Mouse (Mus musculus): ENCODE results near the gene Arpc5. TPM values are rescaled to one million over a fixed set of nuclear protein-coding genes. Genes with fewer than 3 reads are reported as not detected.

Gene Arpc5
- polyA plus RNA-seq, 1 experiment from 2014 or later, result 188 TPM

GRCm38 (mm10) chr1:152800633-152801176 is 34.4 kb downstream of the Arpc5 start:
- Histone ChIP-seq H3K4me2 (no peak overlapping the region), H3K9ac (no peak overlapping the region), H3K9me3 (replicated peaks) (no peaks in the 10 kb centered on the region), H3K36me3 (no peaks in the 10 kb centered on the region), H3K27ac (no peak overlapping the region), H3K4me3 (no peak overlapping the region), H3K4me1 (peaks cover 17% of the 10 kb centered on the region), H3K27me3 (replicated peaks) (no peaks in the 10 kb centered on the region)
- 64% methylated on average over 13 of the region's 13 CpGs for WGBS (ENCODE audit: insufficient replicate concordance)
- ATAC-seq, result no peak

- Histone ChIP-seq H3K4me3 (no peak overlapping the region), H3K4me1 (peaks cover 9% of the 10 kb centered on the region), H3K27ac (no peak overlapping the region), H3K36me3 (no peaks in the 10 kb centered on the region), H3K27me3 (replicated peaks) (0 out of 2 replicates have a peak, but pooled peaks cover 4% of the 10 kb centered on the region), H3K4me2 (no peak overlapping the region), H3K9me3 (replicated peaks) (no peaks in the 10 kb centered on the region), H3K9ac (no peak overlapping the region)
- no peak for ATAC-seq
- 43% methylated on average over 6 of the region's 6 CpGs for WGBS (ENCODE audit: insufficient replicate concordance)
These were observed 38.6 kb downstream of the Arpc5 start for GRCm38 (mm10) chr1:152804907-152805306.

GRCm38 (mm10) chr1:152807619-152808391 is 41.5 kb downstream of the Arpc5 start:
- peak; percentile 50 for ATAC-seq
- Histone ChIP-seq H3K27ac (peak overlapping the region; percentile 58), H3K9ac (no peak overlapping the region), H3K27me3 (replicated peaks) (0 out of 2 replicates have a peak, but pooled peaks cover 4% of the 10 kb centered on the region), H3K4me3 (peak overlapping the region; percentile 35), H3K4me1 (peaks cover 9% of the 10 kb centered on the region), H3K36me3 (no peaks in the 10 kb centered on the region), H3K4me2 (peak overlapping the region; percentile 47), H3K9me3 (replicated peaks) (no peaks in the 10 kb centered on the region)
- 27% methylated on average over 18 of the region's 18 CpGs for WGBS (ENCODE audit: insufficient replicate concordance)

- no peak overlapping the region for H3K9ac ChIP-seq
- peak overlapping the region; percentile 35 for H3K4me3 ChIP-seq
- H3K36me3 ChIP-seq, result no peaks in the 10 kb centered on the region
- peak overlapping the region; percentile 58 for H3K27ac ChIP-seq
- H3K4me1 ChIP-seq, result peaks cover 9% of the 10 kb centered on the region
- peak overlapping the region; percentile 47 for H3K4me2 ChIP-seq
- WGBS (ENCODE audit: insufficient replicate concordance), result 56% methylated on average over 2 of the region's 2 CpGs
- no peak for ATAC-seq
- H3K27me3 ChIP-seq (replicated peaks), result 0 out of 2 replicates have a peak, but pooled peaks cover 4% of the 10 kb centered on the region
- no peaks in the 10 kb centered on the region for H3K9me3 ChIP-seq (replicated peaks)
These were observed 42.0 kb downstream of the Arpc5 start for GRCm38 (mm10) chr1:152808392-152808680.

- Histone ChIP-seq H3K4me3 (no peak overlapping the region), H3K4me2 (peak overlapping the region; percentile 8; the same call in 1 of the 2 replicates), H3K9me3 (replicated peaks) (no peaks in the 10 kb centered on the region), H3K27me3 (replicated peaks) (0 out of 2 replicates have a peak, but pooled peaks cover 4% of the 10 kb centered on the region), H3K9ac (no peak overlapping the region), H3K27ac (0 out of 2 replicates have a peak overlapping the region, but pooled peaks have one; percentile 34), H3K4me1 (peaks cover 9% of the 10 kb centered on the region), H3K36me3 (no peaks in the 10 kb centered on the region)
- ATAC-seq, result peak; percentile 35; the same call in 1 of the 2 replicates
- WGBS (ENCODE audit: insufficient replicate concordance), result 44% methylated on average over 8 of the region's 8 CpGs
These were observed 43.4 kb downstream of the Arpc5 start for GRCm38 (mm10) chr1:152809541-152810252.

- Histone ChIP-seq H3K4me2 (no peak overlapping the region), H3K9me3 (replicated peaks) (no peaks in the 10 kb centered on the region), H3K27ac (no peak overlapping the region), H3K27me3 (replicated peaks) (0 out of 2 replicates have a peak, but pooled peaks cover 3% of the 10 kb centered on the region), H3K4me1 (peaks cover 18% of the 10 kb centered on the region), H3K9ac (no peak overlapping the region), H3K4me3 (no peak overlapping the region), H3K36me3 (no peaks in the 10 kb centered on the region)
- WGBS (ENCODE audit: insufficient replicate concordance), result 65% methylated on average over 13 of the region's 13 CpGs
- ATAC-seq, result no peak
These were observed 44.4 kb downstream of the Arpc5 start for GRCm38 (mm10) chr1:152810533-152811439.

GRCm38 (mm10) chr1:152815265-152815701 is 48.9 kb downstream of the Arpc5 start:
- Histone ChIP-seq H3K36me3 (no peaks in the 10 kb centered on the region), H3K27ac (no peak overlapping the region), H3K9ac (no peak overlapping the region), H3K27me3 (replicated peaks) (no peaks in the 10 kb centered on the region), H3K4me1 (peaks cover 15% of the 10 kb centered on the region; the same call in 1 of the 2 replicates), H3K4me3 (no peak overlapping the region), H3K4me2 (no peak overlapping the region), H3K9me3 (replicated peaks) (no peaks in the 10 kb centered on the region)
- WGBS (ENCODE audit: insufficient replicate concordance), result 64% methylated on average over 7 of the region's 7 CpGs
- peak; percentile 72 for ATAC-seq

GRCm38 (mm10) chr1:152817027-152817769 is 50.9 kb downstream of the Arpc5 start:
- 72% methylated on average over 12 of the region's 12 CpGs for WGBS (ENCODE audit: insufficient replicate concordance)
- H3K9me3 ChIP-seq (replicated peaks), result no peaks in the 10 kb centered on the region
- H3K4me3 ChIP-seq, result no peak overlapping the region
- no peaks in the 10 kb centered on the region; the same call in 1 of the 2 replicates for H3K36me3 ChIP-seq
- no peak for ATAC-seq
- no peaks in the 10 kb centered on the region for H3K27me3 ChIP-seq (replicated peaks)
- peaks cover 15% of the 10 kb centered on the region; the same call in 1 of the 2 replicates for H3K4me1 ChIP-seq
- H3K27ac ChIP-seq, result no peak overlapping the region
- H3K4me2 ChIP-seq, result no peak overlapping the region
- H3K9ac ChIP-seq, result no peak overlapping the region

- H3K4me3 ChIP-seq, result no peak overlapping the region
- H3K27me3 ChIP-seq (replicated peaks), result no peaks in the 10 kb centered on the region
- H3K9ac ChIP-seq, result no peak overlapping the region
- no peak overlapping the region for H3K27ac ChIP-seq
- no peaks in the 10 kb centered on the region for H3K9me3 ChIP-seq (replicated peaks)
- peaks cover 15% of the 10 kb centered on the region; the same call in 1 of the 2 replicates for H3K4me1 ChIP-seq
- no peaks in the 10 kb centered on the region; the same call in 1 of the 2 replicates for H3K36me3 ChIP-seq
- no peak overlapping the region for H3K4me2 ChIP-seq
- 78% methylated on average over 10 of the region's 10 CpGs for WGBS (ENCODE audit: insufficient replicate concordance)
- ATAC-seq, result no peak
These were observed 51.5 kb downstream of the Arpc5 start for GRCm38 (mm10) chr1:152817794-152818193.

- H3K27ac ChIP-seq, result no peak overlapping the region
- H3K36me3 ChIP-seq, result no peaks in the 10 kb centered on the region; the same call in 1 of the 2 replicates
- no peaks in the 10 kb centered on the region for H3K9me3 ChIP-seq (replicated peaks)
- H3K27me3 ChIP-seq (replicated peaks), result no peaks in the 10 kb centered on the region
- H3K4me1 ChIP-seq, result peaks cover 15% of the 10 kb centered on the region; the same call in 1 of the 2 replicates
- ATAC-seq, result no peak
- no peak overlapping the region for H3K4me2 ChIP-seq
- no peak overlapping the region for H3K9ac ChIP-seq
- WGBS (ENCODE audit: insufficient replicate concordance), result 69% methylated on average over 6 of the region's 6 CpGs
- H3K4me3 ChIP-seq, result no peak overlapping the region
These were observed 53.2 kb downstream of the Arpc5 start for GRCm38 (mm10) chr1:152819558-152819957.
